Comparison of ENCODE assay signal across 9 mouse cellular contexts in the genomic region with DNA sequence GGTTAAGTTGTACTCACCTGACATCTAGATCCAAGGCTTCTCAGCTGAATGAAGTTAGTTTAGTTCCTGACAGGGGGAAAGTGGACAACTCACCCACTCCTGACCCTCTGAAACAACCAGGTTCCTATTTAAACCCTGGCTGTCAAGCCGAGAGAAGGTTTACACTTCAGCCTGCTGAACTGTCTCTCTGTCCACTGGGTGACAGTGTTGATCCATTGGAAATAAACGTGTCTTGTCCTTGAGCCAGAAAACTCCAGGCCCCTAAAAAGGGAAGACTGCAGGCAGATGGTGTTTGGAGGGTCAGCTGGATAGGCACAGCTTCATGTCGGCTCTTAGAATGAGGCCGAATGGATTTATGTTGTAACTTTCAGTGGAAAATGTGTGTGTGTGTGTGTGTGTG. TPM values are rescaled to one million over a fixed set of nuclear protein-coding genes. Genes with fewer than 3 reads are reported as not detected.
DNase-seq lines count a peak whose midpoint lies in the region; ATAC-seq and TF ChIP-seq lines count a peak whose summit lies in the region.
"Had no signal": no experiment of that assay in that cellular context is flagged by ENCODE, and none has a peak within 500 bp of the region (broad histone marks: within the 10 kb centered on the region; RNA-seq: fewer than 3 reads in every experiment).

No protein-coding gene starts in this region.

- no peaks in the 10 kb centered on the region for H3K27me3 ChIP-seq in lung, postnatal 0 days (replicated peaks; ENCODE audit: insufficient read depth, low read length)

- peak; percentile 76 for ATAC-seq in lung, postnatal 0 days

- intact Hi-C loops in gastrocnemius, postnatal 14 days (cut with DNase I; ENCODE audit: low total_unique reads) = loop anchor here (5.0 kb wide), 1 partner anchor 172 kb away; no protein-coding TSS in a partner anchor

- no peak overlapping the region for H3K4me3 ChIP-seq in lung, postnatal 0 days (ENCODE audit: low read depth, low read length)

- 33% methylated on average over 4 of the region's 4 CpGs for WGBS in lung, postnatal 0 days

- no peak overlapping the region for H3K4me2 ChIP-seq in lung, postnatal 0 days (replicated peaks; ENCODE audit: low read depth, low read length)

- H3K4me1 ChIP-seq in lung, postnatal 0 days (ENCODE audit: insufficient read depth, low read depth, low read length) = no peaks in the 10 kb centered on the region

- no peaks in the 10 kb centered on the region for H3K9me3 ChIP-seq in lung, postnatal 0 days (ENCODE audit: low read length)
- H3K9me3 ChIP-seq: G1E had no signal

- peak; percentile 52 for DNase-seq in gastrocnemius, adult 18-20 months (ENCODE audit: low spot score)
- DNase-seq in gastrocnemius, postnatal 14 days = no peak
- DNase-seq in right cerebral cortex, postnatal 10 days (ENCODE audit: low spot score in 2 of 2) = peak; percentile 54 to 56
- no peak for DNase-seq in right cerebral cortex, postnatal 4 days
- peak; percentile 59 for DNase-seq in heart, postnatal 4 days
- DNase-seq in lung, postnatal 0 days (ENCODE audit: low spot score) = peak; percentile 77
- DNase-seq in frontal cortex, postnatal 14 days (ENCODE audit: low spot score in 2 of 2) = no peak
- no peak for DNase-seq in c-Kit-positive CD71-positive TER-119-positive erythroid progenitor cells, embryonic 14.5 days (ENCODE audit: low spot score)

- H3K36me3 ChIP-seq in lung, postnatal 0 days (ENCODE audit: insufficient read depth, low read length) = no peaks in the 10 kb centered on the region
- H3K36me3 ChIP-seq: G1E had no signal

- H3K27ac ChIP-seq in lung, postnatal 0 days (ENCODE audit: low read length) = no peak overlapping the region

- peak; percentile 87 for TF ChIP-seq CTCF in lung, postnatal 0 days (IDR thresholded peaks at IDR 0.05)

- TF ChIP-seq EP300 in lung, postnatal 0 days (IDR thresholded peaks at IDR 0.05) = no peak

- no peak overlapping the region for H3K9ac ChIP-seq in lung, postnatal 0 days (replicated peaks; ENCODE audit: low read depth)

RNA-seq across cellular contexts. Expression of a gene that starts 48.5 kb away (rescaled TPM):
- total RNA-seq in gastrocnemius, adult 18-20 months (2021) = 100 to 1,000 TPM; 162 to 177 TPM
- total RNA-seq in gastrocnemius, postnatal 14 days (2021) = 100 to 1,000 TPM; 159 to 171 TPM
- 100 to 1,000 TPM; 179 to 184 TPM for total RNA-seq in heart, postnatal 4 days (2021)
- polyA plus RNA-seq in lung, postnatal 0 days (2015; fragmentation: Nextera tagmentation; extraction: Ambion mirVana) = 135 and 137 TPM in 2 replicates

Comparison
In these comparisons a context has a peak if more than half of its experiments do, and no peak if none do; other contexts are left out.
1. DNase-seq: peak in gastrocnemius, adult 18-20 months (single experiment), right cerebral cortex, postnatal 10 days (2 of 2), heart, postnatal 4 days (single experiment) and lung, postnatal 0 days (single experiment); none in gastrocnemius, postnatal 14 days (single experiment), right cerebral cortex, postnatal 4 days (single experiment), frontal cortex, postnatal 14 days (0 of 2) and c-Kit-positive CD71-positive TER-119-positive erythroid progenitor cells, embryonic 14.5 days (single experiment).